Mouse (Mus musculus) lung, postnatal 0 days (tissue): ENCODE results near the gene Slc29a1. TPM values are rescaled to one million over a fixed set of nuclear protein-coding genes. Genes with fewer than 3 reads are reported as not detected.

ENCODE experiments used
- ATAC-seq: fragments of 200-750 bp; cut with Nextera tagmentation; 2 replicates; pipeline ENCODE4 v1.8.0; 2017; ENCODE audit warnings: moderate library complexity
- DNase-seq: peaks from one replicate; pipeline ENCODE4 v3.0.0-alpha.2; 2016; ENCODE audit warnings: low spot score
- H3K27ac ChIP-seq: fragments of 300-500 bp; sonication (generic); 2 replicates; pipeline ENCODE4 v1.5.1; 2014; ENCODE audit warnings: antibody characterized with exemption, mild to moderate bottlenecking, low read length, mixed read lengths
- H3K27me3 ChIP-seq: fragments of 300-500 bp; sonication (generic); replicated peaks from 2 replicates; pipeline ENCODE4 v1.6.1; 2014; ENCODE audit warnings: low read length, mixed read lengths; ENCODE audit not compliant: insufficient read depth
- H3K36me3 ChIP-seq: fragments of 300-500 bp; sonication (generic); 2 replicates; pipeline ENCODE4 v1.6.1; 2014; ENCODE audit warnings: low read length, mixed read lengths; ENCODE audit not compliant: insufficient read depth
- H3K4me1 ChIP-seq: fragments of 300-500 bp; sonication (generic); 2 replicates; pipeline ENCODE4 v1.6.1; 2014; ENCODE audit warnings: antibody characterized with exemption, low read depth, low read length, mixed read lengths; ENCODE audit not compliant: insufficient read depth
- H3K4me2 ChIP-seq: fragments of 300-500 bp; sonication (generic); replicated peaks from 2 replicates; pipeline ENCODE4 v1.6.1; 2014; ENCODE audit warnings: low read depth, mild to moderate bottlenecking, low read length, moderate library complexity, mixed read lengths
- H3K4me3 ChIP-seq: fragments of 300-500 bp; sonication (generic); 2 replicates; pipeline ENCODE4 v1.5.1; 2014; ENCODE audit warnings: low read depth, low read length
- H3K9ac ChIP-seq: fragments of 300-500 bp; sonication (generic); replicated peaks from 2 replicates; pipeline ENCODE4 v1.6.1; 2014; ENCODE audit warnings: low read depth, mild to moderate bottlenecking
- H3K9me3 ChIP-seq: fragments of 300-500 bp; sonication (generic); 2 replicates; pipeline ENCODE4 v1.6.1; 2016; ENCODE audit warnings: low read length, mixed read lengths
- CTCF ChIP-seq: IDR thresholded peaks from 2 replicates; pipeline ENCODE4 v1.5.1; 2016; ENCODE audit warnings: antibody characterized with exemption, mild to moderate bottlenecking
- EP300 ChIP-seq: IDR thresholded peaks from 2 replicates; pipeline ENCODE4 v1.6.1; 2016; ENCODE audit warnings: antibody characterized with exemption, mild to moderate bottlenecking, control low read depth
- WGBS: fragments of 180-500 bp; shearing (Covaris S2); extraction: QIAGEN DNeasy Blood & Tissue Kit; methylation state at CpG from one replicate; pipeline ENCODE4 v1.1.7; 2014; 5-methylcytosine and 5-hydroxymethylcytosine counted together
- polyA plus RNA-seq: library from polyadenylated mRNA; unstranded; fragments of >200 nt; fragmentation: Nextera tagmentation; extraction: Ambion mirVana; gene quantifications from 2 replicates; pipeline ENCODE4 v1.2.1, GENCODE M21; 2015

The Slc29a1 gene
- polyA plus RNA-seq, 1 experiment from 2014 or later = 99.8 TPM

- H3K4me2 ChIP-seq = peak within 1 kb of the TSS; percentile 99
- H3K27me3 ChIP-seq = no peaks in the 10 kb centered on the region
- H3K9me3 ChIP-seq = no peaks in the 10 kb centered on the region
- TF ChIP-seq CTCF (peak; percentile 95), EP300 (no peak)
- peak; percentile 96 for ATAC-seq
- H3K27ac ChIP-seq = peak within 1 kb of the TSS; percentile 76
- H3K4me1 ChIP-seq = peaks cover 8% of the 10 kb centered on the region; the same call in 1 of the 2 replicates
- H3K36me3 ChIP-seq = peaks cover 20% of the 10 kb centered on the region
- H3K9ac ChIP-seq = peak within 1 kb of the TSS; percentile 86
- WGBS = under 1% methylated on average over 52 of the region's 61 CpGs
- H3K4me3 ChIP-seq = peak within 1 kb of the TSS; percentile 82
- peak; percentile 97 for DNase-seq
Measured at GRCm38 (mm10) chr17:45563655-45564530, 35.5 kb downstream of the Slc29a1 start, which contains the start of gene Slc35b2. Gene Slc35b2 (plus strand): TSS chr17:45563874.

- H3K36me3 ChIP-seq = peaks cover 13% of the 10 kb centered on the region
- no peak overlapping the region for H3K9ac ChIP-seq
- H3K27me3 ChIP-seq = no peaks in the 10 kb centered on the region
- no peak overlapping the region for H3K4me2 ChIP-seq
- 72% methylated on average over 12 of the region's 12 CpGs for WGBS
- ATAC-seq (no peak), DNase-seq (no peak)
- TF ChIP-seq CTCF = no peak
- no peak for TF ChIP-seq EP300
- peaks cover 8% of the 10 kb centered on the region; the same call in 1 of the 2 replicates for H3K4me1 ChIP-seq
- H3K4me3 ChIP-seq = no peak overlapping the region
- no peaks in the 10 kb centered on the region for H3K9me3 ChIP-seq
- H3K27ac ChIP-seq = no peak overlapping the region
Measured at GRCm38 (mm10) chr17:45563216-45563615, 36.2 kb downstream of the Slc29a1 start.

GRCm38 (mm10) chr17:45559732-45560525 lies 39.5 kb downstream of the Slc29a1 start:
- no peak overlapping the region for H3K9ac ChIP-seq
- WGBS = 82% methylated on average over 15 of the region's 15 CpGs

GRCm38 (mm10) chr17:45557998-45558862 lies 41.2 kb downstream of the Slc29a1 start:
- Histone ChIP-seq H3K9ac (no peak overlapping the region), H3K36me3 (no peaks in the 10 kb centered on the region), H3K4me3 (no peak overlapping the region), H3K27ac (no peak overlapping the region), H3K9me3 (no peaks in the 10 kb centered on the region), H3K27me3 (no peaks in the 10 kb centered on the region), H3K4me1 (peaks cover 9% of the 10 kb centered on the region), H3K4me2 (no peak overlapping the region)
- ATAC-seq (no peak), DNase-seq (no peak)
- WGBS = 56% methylated on average over 16 of the region's 16 CpGs
- TF ChIP-seq CTCF (no peak), EP300 (no peak)

More at GRCm38 (mm10) chr17:45559732-45560525, 39.5 kb downstream of the Slc29a1 start:
- DNase-seq (no peak), ATAC-seq (no peak)
- H3K27me3 ChIP-seq = no peaks in the 10 kb centered on the region
- no peak overlapping the region for H3K4me2 ChIP-seq
- H3K27ac ChIP-seq = no peak overlapping the region
- peaks cover 15% of the 10 kb centered on the region for H3K4me1 ChIP-seq
- TF ChIP-seq CTCF (no peak), EP300 (no peak)
- no peaks in the 10 kb centered on the region for H3K36me3 ChIP-seq
- H3K4me3 ChIP-seq = no peak overlapping the region
- H3K9me3 ChIP-seq = no peaks in the 10 kb centered on the region

GRCm38 (mm10) chr17:45557246-45557824 lies 42.1 kb downstream of the Slc29a1 start:
- H3K27ac ChIP-seq = no peak overlapping the region
- no peak overlapping the region for H3K4me3 ChIP-seq
- WGBS = 58% methylated on average over 6 of the region's 7 CpGs
- DNase-seq = no peak
- peaks cover 9% of the 10 kb centered on the region for H3K4me1 ChIP-seq
- no peaks in the 10 kb centered on the region for H3K9me3 ChIP-seq
- no peaks in the 10 kb centered on the region for H3K27me3 ChIP-seq
- H3K36me3 ChIP-seq = no peaks in the 10 kb centered on the region
- H3K4me2 ChIP-seq = no peak overlapping the region; the same call in 1 of the 2 replicates
- ATAC-seq = no peak
- H3K9ac ChIP-seq = no peak overlapping the region
- TF ChIP-seq CTCF = no peak
- TF ChIP-seq EP300 = no peak
